Mouse (Mus musculus): ENCODE results near the gene Rnf150.

DNA sequence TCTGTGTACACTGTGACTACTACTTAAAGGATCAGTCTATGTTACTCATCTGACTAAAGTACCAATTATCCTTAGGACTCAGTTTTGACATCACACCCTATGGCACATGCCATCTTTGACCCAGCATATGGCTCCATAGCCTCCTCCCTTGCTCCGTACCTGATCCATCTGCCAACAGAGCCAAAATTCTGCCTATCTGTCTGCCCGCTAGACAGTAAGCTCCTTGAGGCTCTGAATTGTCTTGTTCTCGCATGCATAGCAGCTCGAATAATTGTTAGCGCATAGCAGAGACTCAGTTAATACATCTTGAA is 216.3 kb downstream of the Rnf150 start:
- TF ChIP-seq CTCF (IDR thresholded peaks at IDR 0.05; ENCODE audit: borderline replicate concordance, control insufficient read depth, extremely low read depth, insufficient read depth, low read length, poor library complexity): no peak
- TF ChIP-seq POLR2A (IDR thresholded peaks at IDR 0.05; ENCODE audit: control insufficient read depth, extremely low read depth, insufficient read depth, low read length, poor library complexity): no peak
